26 mouse cellular contexts compared by ENCODE assay signal in genomic region chr13:40390120-40390519, GRCm38 (mm10). TPM values are rescaled to one million over a fixed set of nuclear protein-coding genes. Genes with fewer than 3 reads are reported as not detected.
"Had no signal": no experiment of that assay in that cellular context is flagged by ENCODE, and none has a peak within 500 bp of the region (broad histone marks: within the 10 kb centered on the region; RNA-seq: fewer than 3 reads in every experiment).

No protein-coding gene starts in this region.

- DNase-seq: heart, postnatal 10 days; heart, postnatal 14 days; heart, postnatal 36 days; heart, postnatal 4 days; kidney, adult 11 months; kidney, adult 18-20 months; kidney, adult 2 months; kidney, adult 8-10 months; kidney, adult 9 months; kidney, postnatal 10 days; kidney, postnatal 14 days; kidney, postnatal 25 days; kidney, postnatal 36 days; kidney, postnatal 4 days; layer of hippocampus, adult 9-11 months; layer of hippocampus, postnatal 36 days had no signal

RNA-seq across cellular contexts. Expression of gene Ofcc1, which starts 28.9 kb away (rescaled TPM):
- total RNA-seq: heart, postnatal 10 days; heart, postnatal 14 days; heart, postnatal 25 days; heart, postnatal 36 days; heart, postnatal 4 days; hematopoietic stem cell, adult 5-6 weeks; layer of hippocampus, adult 18-20 months; layer of hippocampus, adult 2 months; layer of hippocampus, adult 8-10 months; layer of hippocampus, postnatal 10 days; layer of hippocampus, postnatal 14 days; layer of hippocampus, postnatal 25 days; layer of hippocampus, postnatal 36 days; left cerebral cortex, adult 18-20 months; left cerebral cortex, adult 2 months had no signal
